Mouse (Mus musculus) ES-Bruce4 (cell line): Measurements from ENCODE around the gene Plppr3.

Source experiments
- CTCF ChIP-seq: IDR thresholded peaks from one replicate; pipeline ENCODE4 v1.8.1; 2011; ENCODE audit warnings: low read depth, low read length
- EP300 ChIP-seq: IDR thresholded peaks from 2 replicates; pipeline ENCODE4 v1.6.1; 2011; ENCODE audit warnings: low read depth, low read length; ENCODE audit not compliant: insufficient read depth
- POLR2A ChIP-seq: IDR thresholded peaks from one replicate; pipeline ENCODE4 v1.8.1; 2011; ENCODE audit warnings: low read length; ENCODE audit not compliant: insufficient read depth

GRCm38 (mm10) chr10:79840091-79840490, 34.3 kb downstream of the Plppr3 start:
- TF ChIP-seq POLR2A (no peak), EP300 (no peak), CTCF (no peak)
